Mouse (Mus musculus): ENCODE measurements around the gene Gsdma. TPM values are rescaled to one million over a fixed set of nuclear protein-coding genes. Genes with fewer than 3 reads are reported as not detected.
"Not testable (repeated sequence)": the region's sequence is repeated elsewhere in the genome, so short reads cannot be mapped to it uniquely, and the experiment has no call there.

Gene Gsdma
- under 1 TPM; 0.31 to 0.76 TPM for total RNA-seq (2021)
- long read RNA-seq, experiment 1, partial matches to known transcripts, result 1 of 1 reads
- long read RNA-seq, experiment 1, other reads (novel, unspliced or antisense), result 0 of 1 reads
- long read RNA-seq, experiment 2, partial matches to known transcripts, result 1 of 1 reads
- long read RNA-seq, experiment 2, other reads (novel, unspliced or antisense), result 0 of 1 reads

DNA sequence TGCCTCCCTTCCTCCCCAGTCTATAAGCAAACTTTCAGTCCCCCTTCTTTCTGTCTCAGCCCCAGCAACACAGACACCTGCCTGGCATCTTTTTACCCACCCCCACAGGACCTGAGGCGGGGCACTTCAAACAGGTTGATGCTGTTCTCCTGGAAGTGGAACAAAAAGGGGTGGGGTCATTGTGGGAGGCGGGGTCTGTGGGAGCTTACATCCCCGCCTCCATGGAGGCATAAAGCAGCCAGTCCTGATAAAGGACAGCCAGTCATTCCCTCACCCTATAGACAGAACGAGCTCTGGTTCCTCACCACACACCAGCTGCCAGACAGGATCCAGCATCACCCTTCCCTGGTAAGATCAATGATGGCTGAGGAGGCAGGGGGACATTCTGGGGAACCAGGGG lies at the start of gene Gsdma:
Gene Gsdma (plus strand): TSS at position 261 of the 400 bp plus-strand sequence.
- intact Hi-C loops (cut with DNase I), result loop anchor here (10.0 kb wide), 1 partner anchor 461 kb away; no protein-coding TSS in a partner anchor
- DNase-seq, result no peak

- intact Hi-C loops (cut with DNase I), result no loop called here
- no peak for DNase-seq
Observed at GRCm38 (mm10) chr11:98620791-98621190, 43.4 kb upstream of the Gsdma start.

DNA sequence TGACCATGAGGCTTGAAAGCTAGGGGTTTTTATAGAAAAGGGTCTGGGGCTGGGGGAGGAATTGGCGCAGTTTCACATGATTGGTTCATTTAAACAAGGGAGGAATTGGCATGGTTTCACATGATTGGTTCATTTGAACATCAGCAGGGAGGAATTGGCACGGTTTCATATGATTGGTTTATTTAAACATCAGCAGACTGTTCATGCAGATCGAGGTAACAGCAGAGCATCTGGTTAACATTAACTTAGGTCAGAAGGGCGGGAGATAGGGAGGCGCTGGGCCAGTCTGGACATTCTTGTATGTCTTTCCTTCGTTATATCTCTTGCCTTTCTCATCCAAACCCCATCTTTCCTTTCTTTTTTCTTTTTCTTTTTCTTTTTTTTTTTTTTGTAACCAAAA lies 40.2 kb upstream of the Gsdma start:
- DNase-seq; intact Hi-C loops (cut with DNase I): not testable (repeated sequence)

DNA sequence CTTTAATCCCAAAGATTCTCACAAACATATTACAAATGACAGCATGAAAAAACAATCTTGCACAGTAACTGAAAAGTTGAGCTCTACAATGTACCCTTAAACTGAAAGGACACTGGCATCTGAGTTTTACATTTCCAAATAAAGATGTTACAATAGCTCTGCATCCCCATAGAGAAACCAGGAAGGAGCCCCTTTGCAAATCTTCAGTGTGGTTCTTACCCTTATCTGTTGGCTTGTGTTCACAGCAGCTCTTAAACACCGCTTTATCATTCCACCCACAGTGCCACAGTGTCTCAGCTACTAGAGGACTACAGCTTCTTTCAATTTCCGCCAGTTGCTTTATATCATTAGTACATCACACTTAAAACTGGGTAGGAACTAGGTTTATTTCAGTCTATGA lies 39.8 kb upstream of the Gsdma start:
- intact Hi-C loops (cut with DNase I); DNase-seq: not testable (repeated sequence)

DNA sequence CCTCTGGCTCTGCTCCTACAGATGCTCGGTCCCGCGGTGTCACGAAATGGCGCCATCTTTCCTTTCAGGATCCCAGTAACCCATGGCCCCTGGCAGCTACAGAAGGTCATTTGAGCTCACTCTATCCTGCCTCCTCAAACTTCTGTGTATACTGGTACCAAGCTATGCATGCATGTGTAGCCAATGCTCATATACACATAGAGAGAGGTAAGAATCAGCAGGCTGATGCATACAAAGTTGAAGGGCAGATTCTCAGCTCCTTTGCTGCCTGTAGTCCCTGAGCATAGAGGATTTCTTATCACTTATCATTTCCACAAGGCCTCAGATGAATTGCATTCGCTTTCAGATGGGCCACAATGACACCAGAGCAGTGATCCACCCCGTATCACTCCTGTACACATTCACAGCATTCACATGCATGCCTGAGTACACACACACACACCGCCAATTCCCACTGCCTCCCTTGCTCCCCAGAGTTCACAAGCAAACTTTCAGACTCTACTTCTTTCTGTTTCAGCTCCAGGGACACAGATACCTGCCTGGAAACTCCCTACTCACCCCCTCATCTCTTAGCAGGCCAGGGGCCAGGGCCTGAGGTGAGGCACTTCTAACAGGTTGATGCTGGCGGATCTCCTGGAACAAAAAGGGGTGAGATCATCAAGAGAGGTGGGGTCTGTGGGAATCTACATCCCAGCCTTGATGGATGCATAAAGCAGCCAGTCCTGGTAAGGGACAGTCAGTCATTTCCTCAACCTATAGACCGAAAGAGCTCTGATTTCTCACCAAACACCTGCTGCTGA lies 38.3 kb upstream of the Gsdma start, which contains the start of the genes Gm12355 and Gsdma3:
Gene Gm12355 (minus strand): TSS at position 51 of the 800 bp plus-strand sequence.
Gene Gsdma3 (plus strand): TSS at position 750 of the 800 bp plus-strand sequence.
- DNase-seq, result no peak
- intact Hi-C loops (cut with DNase I), result no loop called here

DNA sequence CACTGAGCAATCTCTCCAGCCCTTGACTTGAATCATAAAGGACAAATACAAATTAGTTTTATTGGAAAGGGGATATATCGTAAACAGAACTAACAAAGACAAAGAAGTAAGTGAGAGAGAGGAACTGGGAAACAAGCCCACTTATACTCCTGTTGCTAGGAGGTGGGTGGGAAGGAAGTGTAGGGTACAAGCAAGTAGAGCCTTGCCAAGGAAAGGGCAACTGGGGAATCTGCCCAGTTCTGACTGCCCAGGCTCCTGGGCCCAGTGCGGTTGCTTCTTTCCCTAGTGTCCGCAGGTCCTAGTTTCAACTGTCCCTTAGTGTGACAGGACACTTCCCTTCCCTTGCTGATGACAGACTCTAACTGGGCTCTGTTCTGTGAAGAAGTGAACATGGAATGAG lies 35.4 kb upstream of the Gsdma start:
- DNase-seq, result no peak
- intact Hi-C loops (cut with DNase I), result no loop called here

- intact Hi-C loops (cut with DNase I), result no loop called here
- DNase-seq, result no peak
Observed at GRCm38 (mm10) chr11:98630646-98631045, 33.5 kb upstream of the Gsdma start.

- intact Hi-C loops (cut with DNase I); DNase-seq: not testable (repeated sequence)
Observed at GRCm38 (mm10) chr11:98635312-98635970, 28.7 kb upstream of the Gsdma start.

DNA sequence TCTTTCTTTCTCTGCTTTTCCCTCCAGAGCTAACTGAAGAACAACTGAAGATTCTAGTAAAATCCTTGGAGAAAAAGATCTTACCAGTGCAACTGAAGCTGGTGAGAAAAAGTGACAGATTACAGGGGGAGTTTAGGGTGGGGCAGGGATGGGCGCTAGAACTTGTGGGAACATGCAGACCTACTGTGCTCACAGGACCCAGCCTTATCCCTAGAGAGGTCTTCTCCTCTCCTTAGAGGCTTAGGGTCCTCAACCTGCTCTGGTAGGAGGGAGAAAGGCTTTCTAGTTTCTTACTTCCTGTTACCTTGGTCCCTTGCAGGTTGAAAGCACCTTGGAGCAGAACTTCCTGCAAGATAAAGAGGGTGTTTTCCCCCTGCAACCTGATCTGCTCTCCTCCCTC lies 26.6 kb upstream of the Gsdma start:
- no peak for DNase-seq
- intact Hi-C loops (cut with DNase I), result no loop called here

- no peak for DNase-seq
- intact Hi-C loops (cut with DNase I), result no loop called here
Observed at GRCm38 (mm10) chr11:98640091-98640490, 24.1 kb upstream of the Gsdma start.

- intact Hi-C loops (cut with DNase I), result no loop called here
- no peak for DNase-seq
Observed at GRCm38 (mm10) chr11:98644757-98645156, 19.4 kb upstream of the Gsdma start.

- no peak for DNase-seq
- intact Hi-C loops (cut with DNase I), result no loop called here
Observed at GRCm38 (mm10) chr11:98645946-98646345, 18.2 kb upstream of the Gsdma start.

GRCm38 (mm10) chr11:98646459-98646858 lies 17.7 kb upstream of the Gsdma start, which contains the start of gene Gsdma2:
Gene Gsdma2, plus strand, starts transcription at chr11:98646759.
- intact Hi-C loops (cut with DNase I), result no loop called here
- no peak for DNase-seq

- DNase-seq, result peak; percentile 8 to 19
Observed at GRCm38 (mm10) chr11:98655076-98655475, 9.1 kb upstream of the Gsdma start.

DNA sequence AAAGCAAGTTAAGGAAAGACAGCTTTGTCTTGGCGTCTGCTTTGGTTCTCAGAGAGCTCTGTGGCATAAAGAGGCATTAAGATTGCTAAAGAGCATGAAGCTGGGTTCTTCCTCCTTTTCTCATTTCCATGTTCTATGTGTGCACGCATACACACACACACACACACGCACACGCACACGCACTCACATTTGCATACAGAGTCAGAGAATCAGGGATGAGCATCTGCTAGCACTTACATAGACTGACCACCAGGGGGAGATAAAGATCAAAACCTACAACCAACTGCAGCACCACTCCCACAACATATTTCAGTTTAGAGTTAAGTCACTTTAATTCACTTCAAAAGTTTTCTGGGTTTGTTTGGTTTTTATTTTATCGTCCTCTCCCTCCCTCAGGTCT lies 3.6 kb upstream of the Gsdma start:
- intact Hi-C loops (cut with DNase I), result loop anchor here (10.0 kb wide), 1 partner anchor 464 kb away; no protein-coding TSS in a partner anchor
- DNase-seq, result no peak

More at GRCm38 (mm10) chr11:98655076-98655475, 9.1 kb upstream of the Gsdma start:
- intact Hi-C loops (cut with DNase I), result loop anchor here (10.0 kb wide), 1 partner anchor 50 kb away; no protein-coding TSS in a partner anchor

DNA sequence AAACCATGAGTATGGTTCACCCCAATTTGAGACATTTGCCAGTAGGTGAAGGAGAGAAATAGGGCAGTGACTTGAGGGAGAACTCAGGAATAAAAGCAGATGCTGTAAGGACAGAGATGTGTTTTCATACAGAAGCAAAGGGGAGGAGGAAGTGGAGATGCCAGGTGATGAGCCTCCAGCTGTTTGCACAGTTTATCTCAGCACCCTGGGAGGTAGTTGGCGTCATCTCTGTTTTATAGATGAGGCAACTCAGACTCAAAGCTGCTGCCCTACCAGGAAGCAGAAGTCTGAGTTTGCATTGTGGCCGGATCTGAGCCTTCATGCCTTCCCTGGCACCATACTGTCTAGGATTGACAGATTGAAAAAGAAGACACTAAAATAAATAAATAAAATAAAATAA lies 4.8 kb downstream of the Gsdma start:
- intact Hi-C loops (cut with DNase I), result loop anchor here (10.0 kb wide), 1 partner anchor 456 kb away; no protein-coding TSS in a partner anchor

GRCm38 (mm10) chr11:98671284-98671815 lies 7.2 kb downstream of the Gsdma start:
- no peak for DNase-seq
- intact Hi-C loops (cut with DNase I), result no loop called here

More for the DNA sequence above, 4.8 kb downstream of the Gsdma start:
- no peak for DNase-seq

DNA sequence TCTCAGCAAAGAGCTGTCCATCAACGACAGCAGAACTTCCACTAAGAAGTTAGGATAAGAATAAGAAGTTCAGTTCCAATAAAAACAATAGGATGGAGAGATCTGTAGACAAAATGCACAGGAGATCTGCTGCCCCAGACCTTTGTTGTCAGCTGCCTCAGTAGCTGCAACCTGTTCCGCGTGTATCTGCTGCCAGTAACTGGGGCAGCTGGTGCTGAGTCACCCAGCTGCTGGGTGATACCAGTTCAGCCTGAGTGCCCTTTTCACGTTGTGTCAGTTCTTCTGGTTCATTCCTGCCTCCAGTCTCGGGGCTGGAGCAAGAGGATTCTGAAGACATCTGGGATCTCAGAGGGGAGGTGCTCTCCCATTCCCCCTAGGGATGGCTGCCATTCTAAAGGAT lies 7.7 kb downstream of the Gsdma start:
- intact Hi-C loops (cut with DNase I), result no loop called here

DNA sequence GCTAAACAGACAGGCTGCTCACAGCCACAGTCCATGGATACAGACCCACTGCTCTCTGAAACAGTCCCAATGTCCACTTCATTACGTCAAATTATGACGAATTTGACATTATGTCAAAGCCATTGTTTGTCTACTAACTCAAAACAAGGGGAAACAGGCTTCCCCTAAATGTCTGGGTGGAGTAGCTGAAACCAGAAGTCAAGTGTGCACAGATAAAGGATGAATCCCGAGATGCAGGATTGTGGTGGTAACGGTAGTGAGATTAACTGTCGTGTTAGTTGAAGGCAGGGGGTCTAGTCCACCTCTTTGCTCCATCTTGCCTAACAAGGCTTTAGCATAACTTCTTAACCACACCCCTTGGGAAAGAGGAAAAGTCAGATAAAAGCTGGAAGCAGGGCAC lies 8.3 kb downstream of the Gsdma start:
- intact Hi-C loops (cut with DNase I), result no loop called here
- no peak for DNase-seq

More for the DNA sequence above, 7.7 kb downstream of the Gsdma start:
- DNase-seq, result no peak

DNA sequence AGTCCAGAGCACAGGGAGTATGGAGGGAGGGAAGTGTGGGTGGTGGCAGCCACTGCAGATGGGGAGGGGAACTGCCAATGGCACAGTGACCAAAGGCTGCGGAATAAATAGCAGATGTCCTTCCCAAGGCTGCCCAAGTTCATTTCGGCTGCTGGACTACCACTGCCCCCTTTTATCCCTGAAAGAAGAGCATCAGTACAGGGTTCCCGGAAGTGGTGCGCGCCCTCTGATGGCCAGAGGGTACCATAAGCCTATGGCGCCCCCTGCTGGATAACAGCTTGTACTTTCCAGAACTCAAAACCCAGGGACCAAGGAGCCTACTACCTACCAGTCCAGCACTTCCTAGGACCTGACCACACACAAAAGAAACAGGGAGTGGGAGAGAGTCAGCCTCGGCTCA lies 9.0 kb downstream of the Gsdma start:
- intact Hi-C loops (cut with DNase I); DNase-seq: not testable (repeated sequence)
